Mouse (Mus musculus) liver, adult (tissue): ENCODE measurements around the gene Gm20388.

ENCODE experiments used
- GATA4 ChIP-seq: IDR thresholded peaks from 2 replicates; pipeline ENCODE4 v1.6.1; 2014; ENCODE audit warnings: mild to moderate bottlenecking, low read length; ENCODE audit not compliant: insufficient replicate concordance

Gm20388 gene

GRCm38 (mm10) chr8:120535452-120536305 lies 625.0 kb downstream of the Gm20388 start:
- TF ChIP-seq GATA4, result no peak

- no peak for TF ChIP-seq GATA4
These were observed 625.9 kb downstream of the Gm20388 start for GRCm38 (mm10) chr8:120536306-120537206.

DNA sequence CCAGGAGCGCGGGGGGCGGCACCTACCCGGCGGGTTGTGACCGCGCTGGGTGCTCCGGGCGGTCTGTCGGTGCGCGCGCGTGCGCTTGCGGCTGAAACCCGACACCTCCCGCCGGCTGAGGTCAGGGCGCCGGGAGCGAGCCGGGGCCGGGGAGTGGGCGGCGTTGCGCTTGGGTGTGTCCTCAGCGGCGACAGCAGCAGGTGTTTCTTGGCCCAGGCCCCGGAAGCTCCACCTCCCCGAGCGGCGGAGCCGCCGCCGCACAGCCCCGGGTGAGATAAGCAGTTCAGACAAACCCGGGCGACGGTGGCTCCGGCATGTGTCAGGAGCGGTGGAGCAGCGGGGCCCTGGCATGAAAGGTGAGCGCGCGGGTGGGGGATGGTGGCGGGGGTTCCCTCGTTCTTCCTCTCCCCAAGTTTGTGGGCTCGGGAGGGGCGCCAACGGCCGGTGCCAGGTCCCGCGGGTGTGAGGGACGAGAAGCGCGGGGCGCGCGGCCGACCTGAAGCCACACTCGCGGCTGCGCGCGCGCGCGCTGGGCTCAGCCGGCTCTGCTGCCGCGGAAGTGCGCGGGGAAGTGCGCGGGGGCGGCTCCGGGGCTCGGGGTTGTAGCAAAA lies 626.7 kb downstream of the Gm20388 start:
- peak; percentile 82; the same call in 1 of the 2 replicates for TF ChIP-seq GATA4

DNA sequence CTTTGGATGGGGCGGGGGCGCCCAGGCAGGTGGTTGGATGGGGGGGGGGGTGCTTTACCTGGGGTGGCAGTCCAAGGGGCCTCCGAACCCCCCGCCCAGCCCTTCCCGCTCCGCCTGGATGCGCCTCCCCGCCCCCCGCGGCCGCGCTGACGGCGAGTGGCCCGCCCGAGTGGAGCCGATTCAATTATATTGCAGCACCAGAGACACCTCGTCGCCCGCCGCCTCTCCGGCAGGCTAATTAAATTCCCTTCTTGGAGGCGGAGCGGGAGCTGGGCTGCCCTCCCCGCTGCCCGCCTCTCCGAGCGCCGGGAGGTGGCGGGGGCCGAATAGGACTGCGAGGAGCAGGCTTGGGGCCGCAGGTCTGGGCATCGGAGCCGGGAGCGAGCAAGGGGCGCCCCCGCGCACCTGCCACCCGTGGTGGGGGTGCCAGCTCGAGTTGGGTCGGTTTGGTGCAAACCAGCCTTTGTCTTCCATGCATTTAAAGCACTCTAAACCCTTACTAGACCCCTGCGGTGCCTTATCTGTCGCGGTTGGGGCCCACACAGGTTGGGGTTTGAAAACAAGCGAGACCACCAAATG lies 627.3 kb downstream of the Gm20388 start:
- no peak for TF ChIP-seq GATA4

DNA sequence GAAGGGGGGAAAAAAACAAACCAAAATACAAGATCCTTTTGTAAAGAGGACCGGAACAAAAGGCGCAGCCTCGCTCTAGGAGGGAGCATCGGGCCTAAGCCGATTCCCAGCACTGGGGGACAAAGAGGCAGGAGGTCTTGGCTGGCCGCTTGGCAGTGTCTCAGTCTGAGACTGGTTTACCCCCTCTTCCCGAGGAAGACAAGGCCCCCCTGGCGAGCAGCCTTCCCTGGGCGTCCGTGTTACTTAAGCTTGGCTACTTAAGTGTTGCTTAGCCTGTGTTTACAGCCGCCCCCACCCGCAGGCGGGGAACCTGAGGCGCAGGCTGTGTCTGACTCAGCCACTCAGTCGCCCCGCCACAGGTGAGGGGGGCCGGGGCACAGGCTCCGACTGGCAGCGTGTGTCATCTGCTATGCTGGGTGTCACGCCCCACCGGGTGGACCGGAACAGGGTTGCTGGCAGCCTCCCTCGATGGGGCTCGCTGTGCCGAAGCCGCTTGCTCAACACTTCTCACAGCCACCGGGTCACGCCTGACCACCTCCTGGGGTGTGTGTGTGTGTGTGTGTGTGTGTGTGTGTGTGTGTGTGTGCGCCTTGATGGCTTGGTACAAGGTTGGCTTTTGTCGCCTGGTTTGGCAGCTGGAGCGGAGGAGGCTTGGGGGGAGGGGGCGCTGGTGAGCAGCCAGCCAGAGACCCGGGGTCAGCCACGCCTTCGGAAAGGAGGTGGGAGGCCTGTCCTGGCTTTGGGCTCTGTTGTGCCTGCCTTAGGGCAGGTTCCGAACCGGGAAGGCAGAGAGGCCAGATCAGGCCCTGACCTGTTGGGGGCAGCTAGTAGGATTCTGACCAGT lies 628.0 kb downstream of the Gm20388 start:
- TF ChIP-seq GATA4, result no peak

DNA sequence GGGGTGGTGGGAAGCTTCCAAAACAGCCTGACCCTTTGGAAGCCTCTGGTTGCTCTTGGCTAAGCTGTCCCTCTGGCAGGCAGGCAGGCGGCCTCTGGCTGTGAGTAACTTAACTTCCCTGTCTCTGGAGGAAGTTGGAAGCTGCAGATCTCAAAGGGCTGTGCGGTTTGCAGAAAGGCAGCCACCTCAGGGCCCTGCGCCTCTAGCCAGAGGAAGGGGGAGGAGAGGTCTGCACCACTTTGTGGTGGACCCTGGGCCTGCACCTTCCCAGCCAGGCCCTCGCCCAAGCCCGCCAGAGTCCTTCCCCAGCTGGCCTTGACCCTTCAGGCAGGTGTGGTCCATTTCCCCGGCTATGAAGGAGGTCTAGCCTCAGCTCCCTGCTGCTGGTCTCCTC lies 628.7 kb downstream of the Gm20388 start:
- no peak for TF ChIP-seq GATA4

- no peak for TF ChIP-seq GATA4
These were observed 629.4 kb downstream of the Gm20388 start for GRCm38 (mm10) chr8:120539775-120540625.

DNA sequence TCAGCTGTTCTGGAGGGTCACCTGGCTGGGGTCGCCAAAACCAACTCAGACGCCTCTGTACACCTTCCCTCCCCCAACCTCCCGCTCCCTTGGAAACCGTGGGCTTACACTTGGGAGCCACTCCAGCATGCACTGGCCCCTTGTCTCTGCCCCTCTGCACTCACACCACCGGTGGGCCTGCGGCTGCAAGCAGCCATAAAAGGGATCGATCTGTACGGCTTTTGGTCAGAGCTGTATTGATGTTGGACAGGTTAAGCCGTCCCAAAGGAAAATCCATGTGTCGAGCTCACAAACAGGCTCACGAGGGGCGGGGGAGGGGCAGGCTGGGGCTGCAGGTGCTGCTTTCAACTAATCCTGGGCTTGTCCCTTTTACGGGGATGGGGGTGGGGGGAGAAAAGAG lies 632.4 kb downstream of the Gm20388 start:
- no peak for TF ChIP-seq GATA4

DNA sequence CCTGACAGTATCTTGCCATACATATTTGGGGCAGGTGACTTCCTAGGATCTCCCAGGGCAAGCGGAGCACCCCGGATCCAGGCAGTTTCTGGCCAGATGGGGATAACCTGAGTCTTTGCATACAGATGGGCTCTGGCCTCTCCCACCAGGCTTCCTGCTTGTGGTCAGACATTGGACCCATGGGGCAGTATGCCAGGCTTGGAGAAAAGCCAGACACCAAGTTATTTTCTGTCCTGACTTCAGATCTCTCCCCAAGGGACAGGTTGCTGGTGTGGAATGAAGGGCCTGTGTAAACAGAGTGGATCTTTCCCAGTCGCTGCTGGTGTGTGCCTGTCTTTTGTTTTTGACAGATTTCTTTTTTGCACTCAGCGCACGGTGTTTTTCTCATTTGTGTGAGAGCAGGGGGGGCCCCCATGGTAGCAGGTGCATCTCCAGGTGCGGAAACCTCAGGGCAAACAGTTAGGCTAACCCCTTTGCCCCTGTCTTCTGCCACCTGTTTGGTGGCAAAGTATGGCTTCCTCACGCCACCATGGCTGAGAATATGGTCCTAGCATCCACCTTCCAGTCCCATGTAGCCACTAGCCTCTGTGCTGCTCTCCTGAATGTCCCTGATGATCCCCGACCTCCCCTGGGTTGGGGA lies 632.9 kb downstream of the Gm20388 start:
- no peak for TF ChIP-seq GATA4

DNA sequence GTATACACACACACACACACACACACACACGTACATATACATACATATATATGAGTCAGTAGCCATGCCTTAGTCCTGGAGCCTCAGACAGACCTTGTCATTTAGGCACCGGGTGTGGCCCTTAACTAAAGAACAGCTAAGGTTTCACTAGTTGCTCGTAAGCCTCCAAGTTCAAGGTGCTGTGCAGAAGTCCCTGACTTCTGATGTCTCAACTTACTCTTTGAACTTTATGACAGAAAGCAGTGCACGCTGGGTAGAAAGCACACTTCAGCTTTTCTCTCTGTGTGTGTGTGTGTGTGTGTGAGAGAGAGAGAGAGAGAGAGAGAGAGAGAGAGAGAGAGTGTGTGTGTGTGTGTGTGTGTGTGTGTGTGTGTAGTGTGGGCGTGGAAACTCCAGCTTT lies 633.5 kb downstream of the Gm20388 start:
- TF ChIP-seq GATA4, result no peak

DNA sequence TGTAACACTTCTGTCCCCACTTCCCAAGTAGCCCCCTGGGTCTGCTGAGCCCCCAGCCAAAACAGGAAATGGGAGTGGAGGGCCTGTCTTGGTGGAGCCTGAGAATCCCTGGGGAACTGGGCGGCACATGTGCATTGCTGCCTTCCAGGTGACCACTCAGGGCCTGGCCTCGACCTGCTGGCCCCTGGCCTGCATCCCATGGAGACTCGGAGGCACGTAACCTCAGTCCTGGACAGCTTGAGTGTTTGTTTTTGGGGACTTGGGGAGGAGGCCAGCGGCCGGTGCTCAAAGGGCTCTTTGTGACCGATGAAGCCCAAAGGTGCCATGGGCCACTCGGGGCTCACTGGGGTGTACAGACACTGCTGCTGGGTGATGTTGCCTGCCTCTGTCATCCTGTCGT lies 636.9 kb downstream of the Gm20388 start:
- TF ChIP-seq GATA4, result no peak

- no peak for TF ChIP-seq GATA4
These were observed 637.7 kb downstream of the Gm20388 start for GRCm38 (mm10) chr8:120548313-120548761.
